Mouse (Mus musculus): Measurements from ENCODE around the gene Armc9.

Gene Armc9

DNA sequence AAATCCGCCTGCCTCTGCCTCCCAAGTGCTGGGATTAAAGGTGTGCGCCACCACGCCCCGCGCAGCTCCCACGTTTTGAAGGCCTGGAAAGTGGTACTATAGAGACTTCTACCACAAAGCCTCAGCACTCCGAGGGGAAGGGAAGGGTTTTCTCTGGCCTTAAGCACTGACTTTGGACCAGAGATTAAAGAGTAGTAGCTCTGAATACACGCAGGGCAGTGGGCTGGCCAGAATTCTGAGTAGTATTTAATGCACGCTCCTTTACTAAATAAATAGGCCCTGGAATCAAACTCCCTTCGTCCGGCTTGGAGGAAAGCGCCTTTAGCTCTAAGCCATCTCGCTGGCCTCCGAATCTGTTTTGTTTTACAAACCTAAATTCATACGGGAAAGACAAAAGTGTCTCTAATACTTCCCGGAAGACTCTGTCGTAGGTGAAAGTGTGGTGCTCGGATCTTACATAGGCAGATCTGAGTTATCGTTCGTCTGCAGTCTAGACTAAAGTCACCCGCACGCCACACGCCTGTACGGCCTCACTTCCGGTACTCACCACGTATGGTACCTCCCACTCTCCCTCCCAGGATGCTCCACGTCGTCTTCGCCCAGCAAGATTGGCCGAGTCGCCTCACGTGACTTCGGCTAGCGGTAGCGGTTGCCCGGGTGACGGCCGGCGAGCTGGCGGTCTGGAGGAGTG, at the start of gene Armc9:
Gene Armc9 (plus strand): TSS at position 648 of the 691 bp plus-strand sequence.
- peak; percentile 95 for DNase-seq (ENCODE audit: low spot score in 2 of 2)

DNA sequence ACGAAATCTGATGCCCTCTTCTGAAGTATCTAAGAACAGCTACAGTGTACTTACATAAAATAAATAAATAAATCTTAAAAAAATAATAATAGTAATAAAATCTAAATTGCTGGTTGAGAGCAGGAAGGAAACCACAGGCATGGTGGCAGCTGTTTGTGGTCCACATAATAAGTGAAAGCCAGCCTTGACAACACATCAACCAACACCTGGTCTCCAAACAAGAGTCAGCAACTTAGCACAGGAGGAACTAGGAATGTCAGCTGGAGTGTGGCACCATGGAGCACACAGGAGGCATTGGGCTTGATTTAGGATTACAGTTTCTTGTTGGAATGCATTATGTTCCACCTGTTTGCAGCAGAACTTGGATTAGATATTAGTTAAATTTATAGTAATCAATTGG, 49.5 kb upstream of the Armc9 start:
- no peak for DNase-seq (ENCODE audit: low spot score in 2 of 2)

DNA sequence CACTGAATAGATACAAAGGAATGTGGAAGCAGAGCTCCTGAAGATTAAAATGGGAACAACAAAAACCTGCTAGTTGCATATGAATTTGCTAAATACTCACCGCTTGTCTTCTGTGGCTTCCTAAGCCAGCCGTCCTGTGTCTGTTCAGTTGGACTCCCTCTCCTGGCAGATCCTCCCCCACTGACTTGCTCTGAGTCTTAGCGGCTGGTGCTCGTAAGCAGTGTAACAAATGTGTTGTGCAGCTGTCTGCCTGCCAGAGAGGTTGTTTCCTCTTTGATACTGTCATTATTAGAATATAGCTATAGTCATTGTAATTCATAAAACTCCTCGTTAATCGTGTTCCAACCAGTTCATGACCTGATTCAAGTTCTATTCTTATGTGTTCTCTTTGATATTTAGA, 42.8 kb upstream of the Armc9 start, which contains the start of gene Htr2b:
Gene Htr2b (minus strand): TSS at position 192 of the 400 bp plus-strand sequence.
- DNase-seq (ENCODE audit: low spot score in 2 of 2): no peak

DNA sequence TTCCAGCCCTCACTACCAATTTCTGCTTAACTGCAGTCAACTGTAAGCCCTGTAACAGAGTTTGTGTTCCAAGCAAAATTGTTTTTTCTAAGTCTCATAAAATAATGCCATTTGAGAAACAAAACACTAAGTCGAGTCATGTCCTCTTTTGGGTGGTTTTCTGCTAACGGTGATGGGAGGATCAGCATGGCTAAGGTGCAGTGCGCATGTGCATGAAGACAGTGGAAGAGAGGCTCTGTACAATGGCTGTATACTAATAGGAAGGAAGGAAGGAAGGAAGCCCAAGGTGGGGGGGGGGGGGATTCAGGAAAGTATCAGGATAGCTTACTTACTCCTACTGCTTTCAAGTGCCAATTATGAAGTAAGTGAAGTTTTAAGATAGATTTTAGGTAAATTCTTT, 40.4 kb upstream of the Armc9 start:
- DNase-seq (ENCODE audit: low spot score in 2 of 2): no peak

DNA sequence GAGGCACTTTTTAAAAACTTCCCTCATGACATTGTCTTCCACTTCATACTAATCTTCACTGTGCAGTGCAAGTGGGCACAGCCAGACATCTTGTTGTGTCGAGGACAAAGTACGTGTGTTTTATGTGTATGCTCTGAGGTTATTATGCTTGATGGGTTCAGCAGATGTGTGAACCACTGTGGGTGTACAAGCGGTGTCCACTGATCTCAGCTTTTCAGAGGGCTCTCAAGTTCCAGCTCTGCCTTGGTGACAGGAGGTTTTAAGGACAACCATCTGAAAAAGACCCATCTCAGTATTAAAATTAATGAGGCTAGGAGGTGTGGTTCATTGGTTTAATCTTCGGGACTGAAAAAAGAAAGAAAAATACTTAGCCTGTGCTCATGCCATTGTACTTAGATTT, 35.0 kb upstream of the Armc9 start:
- no peak for DNase-seq (ENCODE audit: low spot score in 2 of 2)

DNA sequence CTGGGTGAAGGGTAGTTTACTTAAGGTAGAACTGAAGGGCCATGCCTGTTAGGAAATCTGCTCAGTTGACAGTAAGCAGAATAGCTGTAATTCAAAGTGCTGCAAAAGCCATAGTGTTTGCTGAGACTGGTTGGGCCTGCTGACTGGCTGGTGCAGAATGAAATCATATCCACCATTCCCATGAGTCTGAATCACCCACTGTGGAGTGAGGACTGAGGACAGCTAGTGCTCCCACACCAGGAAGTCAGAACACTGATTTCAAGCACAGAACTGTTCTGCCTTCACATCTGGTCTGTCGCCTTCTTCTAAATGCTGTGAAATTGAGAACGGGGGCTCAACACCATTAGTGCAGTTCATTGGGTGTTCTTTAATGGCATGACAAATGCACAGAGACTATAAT, 28.5 kb upstream of the Armc9 start:
- no peak for DNase-seq (ENCODE audit: low spot score in 2 of 2)

DNA sequence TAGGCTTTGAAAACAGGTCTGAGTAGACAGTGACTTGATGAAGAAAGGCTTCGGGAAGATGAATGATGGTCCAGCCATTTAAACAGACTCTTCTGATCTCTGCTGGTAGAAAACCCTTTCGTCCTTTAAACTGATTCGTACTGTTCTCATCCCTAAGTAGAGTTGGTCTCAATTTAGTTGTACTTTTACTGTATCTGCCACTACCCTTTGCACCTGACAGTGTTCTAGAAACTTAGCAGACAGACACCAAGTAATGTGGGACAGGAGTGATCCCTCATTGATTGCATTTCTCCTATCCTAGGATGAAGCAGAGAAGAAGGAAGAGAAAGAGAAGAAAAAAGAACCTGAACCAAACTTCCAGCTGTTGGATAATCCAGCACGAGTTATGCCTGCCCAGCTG, 21.2 kb upstream of the Armc9 start, which contains the start of gene Gm21972:
Gene Gm21972 (plus strand): TSS at position 301 of the 400 bp plus-strand sequence.
- no peak for DNase-seq (ENCODE audit: low spot score in 2 of 2)

DNA sequence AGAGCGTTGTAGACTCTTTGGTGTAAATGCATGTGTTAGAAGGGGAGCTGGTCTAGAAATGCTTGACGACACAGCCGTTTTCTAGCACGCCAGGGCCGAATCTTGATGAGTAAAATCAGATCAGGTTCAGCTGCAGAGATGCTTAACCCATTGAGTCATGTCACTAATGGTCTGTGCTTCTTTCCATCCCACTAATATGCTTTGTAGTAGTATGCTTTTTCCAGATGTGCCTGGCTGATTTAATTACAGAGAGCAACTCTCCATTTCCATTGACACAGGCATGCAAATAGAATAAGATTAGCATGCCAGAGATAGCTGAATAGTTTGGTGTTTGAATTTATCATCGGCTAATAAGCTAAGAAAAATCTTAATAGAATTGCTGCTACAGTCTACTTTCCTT, 19.3 kb upstream of the Armc9 start:
- no peak for DNase-seq (ENCODE audit: low spot score in 2 of 2)

DNA sequence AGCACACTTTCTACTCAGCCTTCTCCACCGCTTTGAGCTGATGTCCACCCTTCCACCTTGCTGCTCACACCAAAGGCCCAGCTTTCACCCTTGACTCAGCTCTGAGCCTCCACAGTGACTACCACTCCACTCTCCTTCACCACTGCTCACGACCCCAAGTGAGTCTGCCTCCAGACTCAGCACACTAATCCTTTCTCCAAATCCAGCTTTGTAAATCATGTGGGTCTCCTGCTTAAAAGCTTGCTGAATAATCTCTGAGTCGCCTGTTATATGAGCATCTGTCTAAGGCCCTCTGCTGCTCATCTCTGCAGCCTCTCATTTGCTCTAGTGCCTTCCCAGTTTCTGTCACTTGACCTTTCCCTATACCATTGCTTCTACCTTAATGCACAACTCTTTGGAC, 13.5 kb upstream of the Armc9 start:
- DNase-seq (ENCODE audit: low spot score in 2 of 2): no peak

DNA sequence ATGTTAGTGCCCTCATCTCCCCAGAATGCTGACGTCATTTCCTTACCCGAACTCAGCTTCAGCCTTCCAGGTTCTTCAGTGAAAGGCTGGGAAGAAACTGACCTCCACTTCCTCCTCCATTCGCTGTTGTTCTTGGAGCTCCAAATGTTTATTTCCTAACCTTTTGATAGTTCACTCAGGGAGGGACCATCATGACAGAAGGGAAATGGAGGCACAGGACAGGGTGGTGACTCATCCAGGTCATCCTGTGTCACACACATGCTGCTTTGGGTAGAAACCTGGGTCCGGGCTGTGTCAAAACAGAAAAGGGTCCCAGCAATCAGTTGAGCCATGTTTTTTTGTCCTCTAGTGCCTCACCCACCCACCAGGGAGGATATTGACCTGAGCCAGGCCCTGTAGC, 11.4 kb upstream of the Armc9 start:
- DNase-seq (ENCODE audit: low spot score in 2 of 2): no peak

DNA sequence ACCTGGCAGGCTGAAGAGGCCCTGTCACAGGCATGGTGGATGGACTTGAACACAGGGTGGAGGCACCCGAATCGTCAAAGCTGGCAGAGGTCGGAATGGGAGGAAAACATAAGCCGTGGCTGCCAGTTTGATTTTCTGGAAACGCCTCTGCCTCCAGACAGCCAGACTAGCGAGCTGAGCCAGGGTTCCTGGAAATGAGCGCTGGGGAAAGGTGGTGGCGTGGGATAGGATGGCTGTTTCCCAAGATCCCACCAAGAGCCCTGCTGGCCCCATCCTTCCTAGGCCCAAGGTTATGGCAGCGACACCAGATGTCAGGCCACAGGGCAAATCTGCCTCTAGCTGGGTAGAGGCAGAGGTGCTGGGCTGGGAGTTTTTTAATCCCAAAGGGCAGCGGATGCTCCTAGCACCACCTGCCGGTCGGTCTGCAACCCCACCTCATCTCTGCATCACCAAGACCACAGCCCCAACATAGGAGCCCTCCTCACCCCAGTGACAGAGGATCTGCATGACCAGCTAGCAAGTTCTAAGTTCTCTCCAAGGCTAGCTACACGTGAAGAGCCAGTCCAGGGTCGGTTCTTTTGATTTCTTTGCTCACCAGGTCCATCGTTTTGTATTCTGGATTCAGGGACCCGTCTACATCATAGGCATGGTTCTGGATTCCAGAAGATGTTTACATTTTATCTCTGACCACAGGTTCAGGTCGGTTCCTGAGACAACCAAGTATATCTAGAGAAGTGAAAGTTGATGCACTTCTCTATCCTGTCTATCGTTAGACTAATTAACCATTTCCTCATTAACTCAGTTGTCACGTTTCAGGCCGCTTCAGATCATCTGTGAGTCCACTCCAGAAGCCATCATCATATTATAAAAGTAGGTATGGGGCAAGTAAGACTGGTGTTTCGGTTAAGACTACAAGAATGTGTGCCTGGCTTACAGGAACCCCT, 10.3 kb upstream of the Armc9 start:
- DNase-seq (ENCODE audit: low spot score in 2 of 2): peak in 1 of 2 experiments; percentile 24

DNA sequence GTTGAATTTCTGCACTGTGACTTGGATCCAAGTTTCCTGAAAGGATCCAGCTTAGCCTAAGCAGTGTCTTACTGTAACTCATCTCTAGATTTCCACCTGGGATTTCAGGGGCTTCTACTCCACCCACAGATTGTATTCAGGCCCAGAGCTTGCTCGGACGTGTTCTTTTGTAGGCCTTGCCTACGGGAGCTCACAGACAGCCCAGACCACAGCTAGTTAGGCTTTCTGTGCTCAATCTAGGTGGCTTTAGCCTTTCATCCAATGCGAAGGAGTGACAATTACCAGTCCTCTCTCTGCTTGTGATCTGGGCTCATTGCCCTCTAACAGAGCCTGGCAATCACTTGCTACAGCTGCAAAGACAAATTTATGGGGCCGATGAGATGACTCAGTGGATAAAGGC, 8.3 kb upstream of the Armc9 start:
- no peak for DNase-seq (ENCODE audit: low spot score in 2 of 2)

DNA sequence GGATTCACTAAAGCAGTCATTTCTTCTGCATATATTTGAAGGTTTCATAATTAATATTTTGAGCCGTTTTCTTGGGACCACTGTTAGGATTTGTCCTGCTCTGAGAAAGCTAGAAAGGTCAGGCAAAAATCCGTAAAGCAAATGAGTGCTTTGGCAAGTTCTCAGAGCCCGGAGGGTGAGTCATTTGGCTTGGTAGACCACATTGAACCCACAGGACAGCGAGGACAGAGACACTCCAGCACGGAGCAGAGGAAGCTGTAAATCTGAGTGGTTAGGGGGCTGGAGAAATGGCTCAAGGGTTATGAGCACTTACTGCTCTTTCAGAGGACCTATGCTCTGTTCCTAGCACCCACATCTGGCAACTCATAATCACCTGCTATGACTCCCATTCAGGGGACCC, 7.0 kb upstream of the Armc9 start:
- DNase-seq (ENCODE audit: low spot score in 2 of 2): no peak

DNA sequence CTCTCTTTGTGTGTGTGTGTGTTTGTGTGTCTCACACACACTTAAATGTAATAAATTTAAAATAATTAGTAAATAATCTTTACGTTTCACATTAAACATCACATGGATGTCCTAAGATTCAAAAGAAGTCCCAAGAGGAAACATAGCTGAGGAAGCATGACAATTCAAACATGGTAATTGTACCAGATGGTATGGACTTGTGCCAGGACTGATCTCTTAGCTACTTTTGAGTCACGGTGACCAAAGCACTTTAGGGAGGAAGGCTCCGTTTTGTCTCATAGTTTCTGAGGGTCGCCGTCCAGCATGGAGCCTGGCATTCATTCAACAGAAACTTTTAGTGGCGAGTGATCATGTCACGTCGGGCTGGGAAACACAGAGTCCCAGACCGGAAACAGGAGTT, 6.4 kb upstream of the Armc9 start:
- no peak for DNase-seq (ENCODE audit: low spot score in 2 of 2)

DNA sequence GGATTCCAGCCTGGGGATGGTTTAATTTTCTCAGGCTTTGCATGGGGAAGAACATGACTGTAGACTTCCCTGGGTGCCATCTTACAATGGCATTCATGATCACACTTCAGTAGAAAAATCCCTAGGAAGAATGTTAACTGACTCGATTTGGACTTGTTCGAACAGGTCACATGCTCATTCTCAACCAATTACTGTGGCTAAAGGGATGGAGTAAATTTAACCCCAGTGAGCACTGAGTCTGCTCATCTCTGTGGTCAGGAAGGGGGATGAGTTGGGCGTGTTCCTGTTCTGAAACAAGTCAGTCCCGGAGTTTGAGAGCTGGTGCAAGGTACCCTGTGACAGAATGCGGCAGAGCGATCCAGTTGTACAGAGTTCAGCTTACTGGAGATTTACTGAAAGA, 3.7 kb upstream of the Armc9 start:
- DNase-seq (ENCODE audit: low spot score in 2 of 2): no peak

DNA sequence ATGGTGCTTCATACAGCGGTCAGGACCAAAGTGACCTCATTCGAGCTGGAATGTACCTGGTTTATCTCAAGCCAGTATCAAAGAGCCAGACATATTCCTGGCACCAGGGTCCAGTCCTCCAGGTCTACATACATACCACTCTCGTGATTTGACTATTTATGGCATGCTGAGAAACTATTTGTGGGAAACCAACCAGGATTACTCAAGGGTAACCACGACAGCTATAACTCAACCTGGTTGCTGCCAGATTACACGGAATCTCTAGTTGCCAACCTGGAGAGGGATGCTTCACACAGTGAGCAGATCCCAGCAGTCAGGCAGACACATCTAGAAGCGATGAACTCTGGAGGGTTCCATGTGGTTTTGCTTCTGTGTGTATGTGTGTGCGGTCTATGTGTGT, 3.2 kb upstream of the Armc9 start:
- DNase-seq (ENCODE audit: low spot score in 2 of 2): no peak

DNA sequence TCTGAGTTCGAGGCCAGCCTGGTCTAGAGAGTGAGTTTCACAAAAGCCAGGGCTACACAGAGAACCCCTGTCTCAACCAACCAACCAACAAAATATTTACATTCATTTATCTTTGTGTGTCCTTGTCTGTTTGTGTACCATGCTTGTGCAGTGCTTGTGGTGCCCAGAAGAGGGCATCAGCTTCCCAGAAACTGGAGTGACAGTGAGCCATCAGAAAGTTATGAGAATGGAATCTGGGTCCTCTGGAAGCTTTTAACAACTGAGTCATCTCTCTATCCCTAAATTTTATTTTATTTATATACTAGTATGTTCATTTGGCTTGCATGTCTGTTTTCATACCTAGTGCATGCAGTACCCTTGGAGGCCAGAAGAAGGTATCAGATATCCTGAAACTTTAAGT, 2.0 kb upstream of the Armc9 start:
- no peak for DNase-seq (ENCODE audit: low spot score in 2 of 2)

DNA sequence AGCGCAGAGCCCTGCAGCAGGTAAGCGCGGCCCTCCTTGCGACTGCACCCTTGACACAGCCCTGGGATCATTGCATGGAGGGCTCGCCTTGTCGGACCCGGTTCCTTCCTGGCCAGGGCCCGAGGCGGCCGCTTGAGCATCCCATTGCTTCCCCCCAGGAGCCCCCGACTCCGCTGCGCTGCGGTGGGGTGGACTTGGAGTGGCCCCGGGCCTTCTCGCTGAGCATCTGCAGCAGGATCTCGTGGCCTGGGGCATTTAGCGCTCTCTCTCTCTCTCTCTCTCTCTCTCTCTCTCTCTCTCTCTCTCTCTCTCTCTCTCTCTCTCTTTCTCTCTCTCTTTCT, 214 bp downstream of the Armc9 start:
- DNase-seq (ENCODE audit: low spot score in 2 of 2): no peak

DNA sequence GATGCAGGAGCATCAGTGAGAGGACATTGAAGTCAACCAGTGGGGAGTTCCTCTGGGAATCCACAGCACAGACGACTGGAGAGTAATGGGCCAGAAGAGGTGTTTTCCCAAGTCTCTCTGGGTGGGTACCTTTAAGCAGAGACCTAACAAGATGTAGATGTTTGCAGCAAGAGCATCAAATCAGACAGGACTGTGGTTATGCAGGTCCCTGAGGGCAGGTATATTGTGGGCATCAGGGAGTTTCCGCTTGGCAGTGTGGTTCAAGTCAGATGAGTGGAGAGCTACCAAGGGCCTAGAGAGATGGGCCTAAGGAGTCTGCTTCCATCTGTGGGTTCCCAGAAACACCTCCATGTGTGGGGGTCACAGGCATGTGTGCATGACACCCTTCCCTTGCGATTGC, 1.5 kb downstream of the Armc9 start:
- no peak for DNase-seq (ENCODE audit: low spot score in 2 of 2)

DNA sequence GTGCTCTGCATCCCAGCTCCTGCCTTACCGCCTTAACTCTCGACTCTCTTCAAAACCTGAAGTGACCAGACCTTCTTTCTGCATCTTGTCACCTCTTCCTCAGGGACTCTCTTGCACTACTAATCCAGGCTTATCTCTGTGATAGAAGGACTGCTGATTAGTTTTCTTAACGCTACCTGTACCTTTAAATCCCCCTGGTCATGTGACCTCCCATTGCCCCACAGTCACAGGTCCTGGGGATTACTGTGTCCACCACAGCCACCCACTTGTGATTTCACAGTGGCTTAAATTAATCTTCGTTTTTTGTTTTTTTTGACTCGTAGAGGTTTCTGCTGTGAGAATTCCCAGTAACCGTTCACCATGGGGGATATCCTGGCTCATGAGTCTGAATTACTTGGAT, 2.0 kb downstream of the Armc9 start:
- DNase-seq (ENCODE audit: low spot score in 2 of 2): no peak

DNA sequence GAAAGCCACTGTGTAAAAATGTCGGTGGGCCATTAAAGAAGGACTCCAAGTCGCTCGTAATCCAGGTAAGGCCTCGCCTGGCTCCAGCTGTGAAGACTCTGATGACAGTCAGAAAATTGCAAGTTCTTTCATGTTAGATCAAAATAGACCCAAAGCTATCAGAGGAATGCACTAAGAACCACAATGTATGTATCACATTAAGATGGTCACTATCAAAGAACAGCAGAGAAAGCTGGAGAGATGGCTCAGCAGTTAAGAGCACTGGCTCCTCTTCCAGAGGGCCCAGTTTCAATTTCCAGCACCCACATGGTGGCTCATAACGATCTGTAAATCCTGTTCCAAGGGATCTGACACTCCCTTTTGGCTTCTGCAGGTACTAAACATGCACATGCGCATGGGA, 5.5 kb downstream of the Armc9 start:
- no peak for DNase-seq (ENCODE audit: low spot score in 2 of 2)

DNA sequence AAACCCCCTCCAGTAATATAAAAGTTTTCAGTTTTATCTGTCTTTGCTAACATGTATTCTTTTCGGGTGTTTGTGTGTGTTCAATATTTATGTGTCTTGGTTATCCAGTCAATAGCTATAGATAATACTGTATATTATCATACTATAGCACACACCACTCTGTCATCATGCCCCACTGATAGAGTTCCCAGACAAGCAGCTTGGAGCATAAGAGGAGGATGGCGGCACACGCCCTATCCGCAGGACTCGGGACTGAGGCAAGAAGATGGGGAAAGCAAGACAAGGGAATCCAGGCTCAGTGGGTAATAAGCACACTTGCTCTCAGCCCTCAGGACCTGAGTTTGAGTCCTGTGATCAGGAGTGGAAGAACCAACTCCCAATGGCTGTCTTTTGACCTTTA, 5.9 kb downstream of the Armc9 start:
- DNase-seq (ENCODE audit: low spot score in 2 of 2): no peak

DNA sequence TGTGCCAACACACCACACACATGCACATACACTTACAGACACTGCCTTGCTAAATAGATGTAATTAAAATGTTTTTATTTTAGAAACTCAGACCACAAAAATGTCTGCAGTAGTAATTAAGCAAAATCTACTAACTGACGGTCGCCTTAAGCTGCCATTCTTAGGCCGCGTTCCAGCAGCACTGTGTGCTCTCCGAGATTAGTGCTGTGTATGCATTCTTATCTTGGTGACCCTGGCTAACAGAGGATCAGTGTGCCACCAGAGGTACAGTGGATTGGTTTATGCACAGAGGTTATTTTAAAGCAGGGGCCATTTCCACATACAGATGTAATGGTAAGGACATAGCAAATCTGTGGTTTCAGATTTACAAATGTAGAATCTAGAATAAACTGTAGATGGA, 6.5 kb downstream of the Armc9 start:
- no peak for DNase-seq (ENCODE audit: low spot score in 2 of 2)

Data from natural killer cell, adult 2 months (primary cell).